Mouse (Mus musculus) embryo, embryonic 11 days (tissue): ENCODE results near the gene Leng8.

ENCODE experiments used
- DNase-seq: peaks from one replicate; pipeline ENCODE4 v3.0.0-alpha.2; 2015

The Leng8 gene

DNA sequence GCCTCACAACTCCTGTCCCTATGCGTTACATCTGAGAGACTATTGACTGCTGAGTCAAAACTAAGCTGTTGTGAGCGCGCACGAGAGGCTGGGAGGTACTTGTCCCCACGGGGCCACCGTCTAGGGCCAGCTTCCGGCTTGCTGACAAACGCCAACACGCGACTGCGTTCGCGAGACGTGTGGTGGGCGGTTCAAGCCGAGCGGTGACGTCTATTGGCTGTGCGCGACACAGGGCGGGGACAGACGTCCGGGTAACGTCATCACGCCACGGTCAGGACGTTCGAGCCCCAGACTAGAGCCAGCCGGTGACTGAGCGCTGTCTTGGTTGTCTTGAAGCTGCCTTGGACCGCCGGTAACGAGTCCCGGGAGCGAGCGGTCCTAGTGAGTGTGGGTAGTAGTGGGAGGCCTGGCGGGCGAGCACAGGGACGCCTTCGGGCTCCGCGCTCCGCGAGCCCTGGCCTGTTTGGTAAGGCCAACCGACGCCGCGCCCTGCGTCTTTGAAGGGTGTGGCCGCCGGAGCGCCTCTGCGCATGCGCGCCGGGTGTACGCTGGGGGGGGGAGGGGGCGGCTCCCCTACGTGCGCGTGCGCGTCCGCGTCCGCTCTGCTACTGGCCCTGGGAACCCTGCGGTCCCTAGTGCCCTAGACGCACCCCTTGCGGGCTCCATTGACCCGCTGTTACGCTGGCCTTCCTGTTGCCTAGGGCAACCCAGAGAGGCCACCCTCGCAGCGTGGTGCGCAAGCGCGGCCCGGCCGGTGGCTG is at the start of gene Leng8:
Gene Leng8 (plus strand): TSS at position 269 of the 761 bp plus-strand sequence.
- peak; percentile 99 for DNase-seq

DNA sequence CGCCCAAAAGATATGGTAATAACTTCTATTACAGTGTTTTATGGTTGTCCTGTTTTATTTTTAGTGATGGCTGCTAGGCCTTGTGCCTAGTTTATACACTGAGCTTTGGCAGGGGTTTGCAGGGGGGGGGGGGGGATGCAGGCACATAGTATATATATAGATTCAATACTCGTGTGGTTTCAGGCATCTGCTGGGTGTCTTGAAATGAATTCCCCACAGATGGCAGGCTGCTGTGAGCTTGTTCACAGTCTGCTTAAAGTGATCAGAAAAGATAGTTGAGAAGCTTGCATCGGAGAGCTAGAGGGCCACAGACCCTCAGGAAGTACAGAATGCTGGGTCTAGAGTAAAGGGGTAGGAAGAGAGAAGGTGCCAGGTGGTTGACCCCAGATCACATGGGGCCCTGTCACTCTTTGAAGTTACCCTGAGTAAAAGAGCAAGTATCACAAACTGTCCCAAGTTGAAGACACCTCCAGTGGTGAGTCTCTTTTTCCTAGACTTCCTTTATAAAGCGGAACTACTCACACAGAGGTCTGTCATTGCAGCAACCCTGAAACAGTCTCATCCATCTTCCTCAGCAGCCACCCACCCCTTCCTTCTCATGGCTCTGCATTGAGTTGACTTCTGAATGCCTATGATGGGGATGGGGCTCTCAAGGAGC is 49.5 kb upstream of the Leng8 start:
- no peak for DNase-seq

DNA sequence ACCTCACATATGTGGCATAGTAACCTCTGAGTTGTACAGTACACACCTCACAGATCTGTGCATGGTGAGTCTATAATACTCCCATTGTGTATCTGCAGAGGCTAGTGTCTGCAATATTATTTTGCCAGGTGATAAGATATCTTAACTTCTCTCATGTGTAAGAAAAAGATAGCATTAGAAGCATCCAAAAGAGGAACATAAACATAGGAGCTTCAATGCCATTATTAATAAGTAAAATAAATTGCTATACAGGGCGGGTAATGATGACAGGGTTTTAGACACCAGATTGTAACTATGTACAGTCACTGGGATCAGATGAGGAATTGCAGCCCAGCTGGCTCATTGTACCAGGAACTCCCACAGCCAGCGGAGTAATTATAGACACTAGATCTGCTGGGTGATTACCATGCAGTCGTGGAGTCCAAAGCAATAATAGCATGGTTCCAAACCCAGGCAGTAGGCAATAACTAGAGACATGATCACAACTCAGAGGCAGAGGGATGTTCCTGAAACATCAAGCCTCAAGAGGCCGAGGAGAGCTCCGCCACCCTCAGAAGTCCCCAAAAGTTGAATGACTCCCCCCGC is 48.9 kb upstream of the Leng8 start:
- DNase-seq: no peak

DNA sequence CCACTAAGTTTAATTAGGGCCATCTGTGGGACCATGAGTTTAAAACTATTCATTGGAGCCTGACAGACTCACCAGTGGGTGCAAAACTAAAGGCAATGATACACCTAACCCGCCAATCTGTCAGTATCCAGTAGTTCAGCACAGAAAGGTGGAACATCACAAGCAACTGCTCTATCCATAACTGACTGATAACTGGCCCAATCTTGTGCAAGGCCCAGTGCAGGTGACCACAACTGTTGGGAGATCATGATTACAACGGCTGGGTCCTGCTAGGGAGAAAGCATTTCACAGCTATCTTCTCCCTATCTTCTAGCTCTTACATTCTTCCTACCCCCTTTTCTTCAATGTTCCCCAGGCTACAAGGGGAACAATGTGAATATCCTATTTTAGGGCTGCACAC is 48.2 kb upstream of the Leng8 start:
- no peak for DNase-seq

DNA sequence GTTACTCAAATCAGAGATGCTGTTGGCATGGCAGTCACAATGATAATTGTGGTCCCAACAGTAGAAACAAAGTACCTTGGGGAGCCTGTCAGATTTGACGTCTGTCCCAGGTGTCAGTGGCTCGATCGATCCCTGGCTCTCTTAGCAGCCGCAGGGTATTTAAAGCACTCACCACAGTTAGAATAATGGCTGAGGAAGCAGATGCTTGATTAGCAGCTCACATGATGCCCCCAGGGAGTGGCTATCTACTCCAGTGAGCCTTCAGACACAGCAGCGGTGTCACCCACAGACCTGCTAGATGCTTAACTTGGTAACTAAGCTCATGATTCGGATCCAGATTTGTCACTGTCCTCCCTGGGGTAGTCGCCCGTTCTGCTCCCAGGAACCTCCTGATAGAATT is 45.7 kb upstream of the Leng8 start:
- peak; percentile 30 for DNase-seq

DNA sequence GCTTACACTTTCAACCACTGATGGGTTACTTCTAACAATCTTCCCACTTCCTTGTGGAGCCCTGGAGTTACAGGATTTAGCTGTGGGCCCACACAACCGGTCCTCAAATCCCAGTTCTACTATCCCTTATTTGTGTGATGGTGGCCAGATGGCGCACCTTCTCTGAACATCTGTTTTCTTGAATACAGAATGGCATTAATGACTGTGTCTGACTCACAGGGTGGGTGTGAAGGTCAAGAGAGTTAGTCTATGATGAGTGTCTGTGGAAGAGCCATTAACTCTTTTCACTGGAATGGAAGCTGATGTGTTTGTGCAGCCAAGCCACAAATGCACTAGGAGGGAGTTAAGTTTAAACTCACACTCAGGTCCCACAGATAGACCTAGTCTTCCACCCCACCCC is 38.5 kb upstream of the Leng8 start:
- no peak for DNase-seq

DNA sequence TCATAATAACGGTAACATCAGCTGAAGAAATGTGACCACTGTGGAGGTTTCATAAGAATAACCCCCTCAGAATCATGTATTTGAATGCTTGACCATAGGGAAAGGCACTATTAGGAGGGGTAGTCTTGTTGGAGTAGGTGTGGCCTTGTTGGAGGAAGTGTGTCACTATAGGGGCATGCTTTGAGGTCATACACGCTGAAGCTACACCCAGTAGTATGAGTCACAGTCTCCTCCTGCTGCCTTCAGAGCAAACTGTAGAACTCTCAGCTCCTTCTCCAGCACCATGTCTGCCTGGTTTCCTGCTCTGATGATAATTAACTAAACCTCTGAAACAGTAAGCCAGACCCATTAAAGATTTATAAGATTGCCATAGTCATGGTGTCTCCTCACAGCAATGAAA is 38.0 kb upstream of the Leng8 start:
- DNase-seq: no peak

DNA sequence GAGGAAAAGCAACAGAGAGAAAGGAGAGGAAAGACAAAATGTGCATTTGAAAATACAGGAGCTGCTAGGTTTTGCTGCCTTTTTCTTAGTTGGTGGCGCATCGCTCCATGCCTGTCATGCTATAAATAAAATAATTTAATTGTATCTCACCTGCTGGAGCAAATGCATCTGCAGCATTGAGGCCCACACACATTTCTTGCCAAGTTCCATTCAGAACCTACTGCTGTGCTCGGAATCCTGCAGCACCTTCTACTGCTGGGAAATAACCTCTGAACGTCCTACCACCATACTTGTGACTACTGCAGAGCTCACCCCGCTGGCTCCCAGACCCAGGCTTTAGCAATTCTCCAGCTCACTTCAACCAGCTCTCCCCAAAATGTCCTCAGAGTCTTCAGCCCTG is 35.7 kb upstream of the Leng8 start:
- no peak for DNase-seq

DNA sequence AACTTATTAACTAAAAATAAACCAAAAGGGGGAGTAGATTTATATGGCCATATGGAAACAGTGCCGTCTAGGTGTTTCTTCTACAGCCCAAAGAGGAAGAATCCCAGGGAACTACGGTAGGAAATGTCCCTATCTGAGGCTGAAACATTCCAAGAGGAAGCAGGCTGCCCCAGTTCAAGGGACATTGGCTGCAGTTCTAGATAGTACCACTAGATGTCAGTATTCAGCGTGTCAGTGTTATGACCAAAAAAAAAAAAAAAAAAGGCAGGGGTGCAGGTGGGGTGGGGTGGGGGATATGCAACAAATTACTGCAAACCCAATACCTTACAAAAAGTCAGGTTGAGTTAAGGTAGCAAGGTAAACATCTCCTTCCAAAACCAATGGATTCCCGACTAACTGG is 33.4 kb upstream of the Leng8 start:
- peak; percentile 44 for DNase-seq

DNA sequence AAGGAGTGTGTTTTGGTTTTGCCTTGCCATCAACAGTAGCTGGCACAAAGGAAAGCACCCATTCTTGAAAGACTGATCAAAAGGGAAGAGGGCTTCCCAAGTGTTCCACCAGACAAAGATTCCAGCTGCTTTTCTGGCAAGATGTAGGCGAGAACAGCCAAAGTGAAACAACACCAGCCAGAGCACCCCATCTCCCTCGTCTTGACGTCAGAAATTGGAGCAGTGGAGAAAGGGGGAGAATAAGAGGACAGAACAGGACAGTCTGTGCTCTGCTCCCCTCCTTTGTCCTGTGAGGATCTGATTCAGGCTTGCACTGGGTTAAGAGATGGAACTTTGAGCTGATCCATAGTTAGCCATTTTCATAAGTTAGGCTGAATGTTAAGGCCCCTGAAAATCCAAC is 25.1 kb upstream of the Leng8 start:
- DNase-seq: no peak

DNA sequence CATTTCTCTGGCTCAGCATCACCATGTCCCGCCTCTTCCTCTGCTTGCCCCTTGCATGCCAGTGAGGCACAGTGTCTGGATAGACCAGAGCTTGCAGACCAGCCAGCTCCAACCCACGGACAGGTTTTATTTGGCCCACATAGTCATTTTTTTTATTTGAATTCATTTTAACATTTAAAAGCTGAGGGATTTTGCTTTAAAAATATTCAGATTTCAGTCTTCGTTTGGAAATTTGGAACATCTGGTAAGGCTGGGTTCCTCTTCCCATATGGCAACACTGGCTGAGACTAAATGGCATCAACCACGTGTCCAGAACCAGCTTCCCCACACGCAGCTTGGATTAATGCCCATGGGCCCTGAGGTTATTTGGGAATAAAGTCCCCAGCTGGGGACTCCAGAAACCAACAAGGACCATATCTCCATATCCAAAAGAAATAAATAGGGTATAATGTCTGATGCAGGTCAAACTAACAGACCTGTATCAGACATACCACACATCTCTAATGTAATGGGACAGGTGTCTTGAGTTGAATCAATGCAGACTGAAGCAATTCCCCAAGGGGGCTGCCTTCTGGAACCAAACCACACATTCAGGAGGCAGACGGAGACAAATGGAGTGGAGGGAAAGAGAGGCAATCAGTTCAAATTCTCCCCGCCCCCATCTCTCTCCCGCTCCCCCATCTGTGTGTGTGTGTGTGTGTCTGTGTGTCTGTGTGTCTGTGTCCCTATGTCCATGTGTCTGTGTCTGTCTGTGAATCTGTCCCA is 19.6 kb upstream of the Leng8 start:
- no peak for DNase-seq

DNA sequence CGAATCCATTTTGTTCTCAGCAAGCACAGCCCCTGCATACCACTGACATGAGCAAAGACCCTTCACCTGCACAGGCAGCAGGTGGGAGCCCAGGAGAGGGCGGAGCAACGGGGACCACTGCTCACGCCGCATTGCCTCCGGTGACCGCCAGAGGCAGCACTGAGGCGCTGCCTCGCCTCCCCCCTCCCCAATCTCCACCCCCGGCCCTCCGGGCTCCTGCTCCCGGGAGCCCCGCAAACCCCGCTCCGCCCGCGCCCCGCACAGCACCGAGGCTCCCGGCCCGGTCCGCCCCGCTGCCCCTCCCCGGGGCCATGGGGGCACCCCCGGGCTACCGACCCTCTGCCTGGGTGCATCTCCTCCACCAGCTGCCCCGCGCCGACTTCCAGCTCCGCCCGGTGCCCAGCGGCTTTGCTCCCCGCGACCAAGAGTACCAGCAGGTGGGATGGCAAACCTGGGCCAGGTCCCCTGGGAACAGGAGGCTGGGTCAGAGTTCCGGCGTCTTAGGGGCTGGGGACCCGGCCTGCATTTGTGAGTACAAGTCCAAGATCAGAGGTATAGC is 17.4 kb upstream of the Leng8 start, which contains the start of gene Ttyh1:
Gene Ttyh1 (plus strand): TSS at position 65 of the 559 bp plus-strand sequence.
- peak; percentile 60 for DNase-seq

DNA sequence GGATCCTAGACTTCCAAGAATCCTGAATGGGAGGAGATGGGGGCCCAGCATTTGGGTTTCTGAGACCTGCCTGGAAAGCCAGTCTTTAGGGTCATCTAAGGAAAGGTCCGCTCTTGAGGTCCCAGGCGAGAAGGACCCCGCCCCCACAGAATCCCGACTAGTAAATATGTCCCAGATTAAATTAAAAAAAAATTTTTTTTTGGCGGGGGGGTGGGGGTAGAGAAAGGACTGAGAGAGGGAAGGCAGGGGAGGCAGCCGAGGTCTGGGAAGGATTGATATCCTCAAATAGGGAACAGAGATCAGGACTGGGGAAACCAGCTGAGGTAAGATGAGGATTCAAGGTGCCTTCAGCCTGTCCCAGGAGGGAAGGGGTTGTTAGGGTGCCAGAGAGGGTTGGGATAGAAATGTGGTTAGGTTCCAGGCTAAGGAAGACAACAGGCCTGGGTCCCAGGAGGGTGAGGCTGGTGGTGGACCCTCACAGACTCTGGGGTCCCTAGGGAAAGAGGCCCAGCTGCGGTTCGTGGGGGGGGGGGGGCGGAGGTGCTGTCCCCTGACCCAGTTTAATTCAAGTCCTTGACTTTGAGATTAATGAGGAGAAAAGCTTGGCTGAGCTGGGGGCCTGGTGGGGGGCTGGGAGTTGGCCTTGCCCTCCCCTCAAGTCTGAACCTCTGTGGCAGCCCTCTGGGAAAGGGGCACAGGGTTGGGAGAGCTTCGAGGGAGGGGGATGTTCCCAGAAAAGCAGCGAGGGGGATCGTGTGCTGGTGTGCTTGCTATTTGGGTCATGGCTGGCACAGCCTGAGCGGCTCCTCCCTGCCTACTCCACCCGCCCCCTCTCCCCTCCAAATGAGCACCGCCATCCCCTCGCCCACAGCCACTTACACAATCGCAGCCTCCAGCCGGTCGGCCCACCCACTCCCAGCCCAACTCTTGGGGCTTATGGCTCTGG is 16.6 kb upstream of the Leng8 start:
- DNase-seq: peak; percentile 18

DNA sequence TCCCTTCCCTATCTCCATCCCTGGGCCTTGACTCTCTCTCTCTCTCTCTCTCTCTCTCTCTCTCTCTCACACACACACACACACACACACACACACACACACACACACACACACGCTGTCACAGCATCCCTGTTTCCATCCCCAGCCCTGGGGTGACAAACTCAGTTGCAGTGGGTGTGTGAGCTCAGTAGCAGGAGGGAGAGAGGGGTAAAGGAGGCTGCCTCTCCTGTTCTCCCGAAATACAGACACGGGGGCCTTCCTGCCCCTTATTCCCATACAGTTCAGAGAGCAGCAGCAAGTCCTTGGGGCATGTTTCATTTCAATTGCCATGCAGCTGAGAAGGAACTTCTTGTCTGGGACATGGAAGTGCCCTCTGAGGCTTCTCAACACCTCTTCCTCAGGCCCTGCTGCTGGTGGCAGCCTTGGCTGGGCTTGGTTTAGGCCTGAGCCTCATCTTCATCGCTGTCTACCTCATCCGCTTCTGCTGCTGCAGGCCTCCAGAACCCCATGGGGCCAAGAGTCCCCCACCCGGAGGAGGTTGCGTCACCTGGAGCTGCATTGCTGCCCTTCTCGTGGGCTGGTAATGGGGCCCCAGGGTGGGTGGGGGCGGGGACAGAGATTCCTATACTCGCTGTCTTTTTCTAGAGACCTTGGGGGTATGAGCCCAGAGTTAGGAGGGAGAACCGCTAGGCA is 14.6 kb upstream of the Leng8 start:
- no peak for DNase-seq

DNA sequence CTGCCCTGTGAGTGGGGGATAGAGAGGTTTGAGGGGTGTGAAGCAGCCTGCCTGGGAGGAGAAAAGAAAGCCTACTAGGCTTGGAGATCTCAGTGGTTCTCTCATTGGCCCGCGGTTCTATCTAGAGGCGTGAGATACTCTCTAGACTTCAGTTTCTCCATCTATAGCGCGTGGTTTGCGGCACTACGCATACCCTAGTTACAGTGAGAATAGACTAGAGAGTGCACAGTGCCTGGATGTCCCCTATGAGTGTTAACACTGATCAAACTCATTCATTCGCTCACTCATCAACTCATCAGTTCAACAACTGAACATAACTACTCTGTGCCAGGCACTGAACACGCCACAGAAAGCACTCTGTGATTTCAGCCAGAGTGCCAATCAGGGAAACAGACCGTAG is 14.1 kb upstream of the Leng8 start:
- no peak for DNase-seq

DNA sequence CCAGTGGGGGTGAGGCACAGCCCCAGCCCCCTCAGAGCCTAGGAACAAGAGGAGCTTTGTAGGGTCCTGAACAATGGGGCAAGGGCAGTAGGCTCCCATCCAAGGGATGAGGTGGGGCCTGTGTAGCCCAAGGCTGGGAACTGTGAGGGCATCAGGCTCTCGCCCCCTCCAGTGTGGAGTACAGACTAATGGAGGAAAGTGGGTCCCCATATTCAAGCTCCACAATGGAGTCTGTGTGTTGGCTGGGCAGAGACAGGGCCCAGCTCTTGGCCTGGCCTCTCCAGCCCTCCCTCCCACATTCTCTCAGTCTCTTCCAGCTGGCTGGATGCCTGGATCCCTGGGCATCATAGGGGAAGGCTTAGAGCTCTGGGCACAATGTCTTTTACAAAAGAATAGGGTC is 13.1 kb upstream of the Leng8 start:
- peak; percentile 53 for DNase-seq

DNA sequence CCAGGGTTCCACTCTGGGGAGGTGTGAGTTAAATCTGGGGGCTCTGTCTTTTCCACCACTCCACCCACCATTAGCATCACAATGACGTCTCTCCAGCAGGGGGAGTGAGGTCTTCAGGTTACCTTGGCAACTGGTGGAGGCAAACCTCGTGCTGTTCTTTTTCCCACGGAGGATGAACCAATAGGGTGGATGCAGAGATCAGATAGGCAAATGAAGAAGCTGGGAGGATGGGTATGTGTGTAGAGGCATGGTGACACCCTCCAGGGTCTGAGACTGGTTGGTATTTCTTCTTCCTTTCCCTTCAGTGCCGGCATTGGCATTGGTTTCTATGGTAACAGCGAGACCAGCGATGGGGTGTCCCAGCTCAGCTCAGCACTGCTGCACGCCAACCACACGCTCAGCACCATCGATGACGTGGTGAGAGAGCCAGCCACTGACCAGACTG is 12.5 kb upstream of the Leng8 start:
- DNase-seq: peak; percentile 86

DNA sequence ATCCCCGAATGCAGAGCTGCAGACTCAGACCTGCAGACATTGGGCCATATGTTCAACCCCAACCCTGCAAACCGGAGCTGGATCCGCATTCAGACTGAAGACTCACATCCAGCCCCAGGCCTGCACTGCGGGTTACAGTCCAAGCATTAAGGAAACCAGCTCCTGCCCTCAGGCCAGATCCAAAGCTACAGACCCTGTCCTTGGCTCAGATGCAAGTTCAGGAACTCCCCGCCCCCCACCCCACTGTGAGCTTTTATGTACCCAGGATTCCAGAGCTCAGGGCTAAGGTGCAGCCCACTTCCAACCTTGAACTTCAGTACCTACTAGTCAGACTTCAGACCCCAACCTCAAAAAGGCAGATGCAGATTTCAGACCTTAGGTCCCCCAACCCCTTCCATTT is 12.0 kb upstream of the Leng8 start:
- DNase-seq: no peak

DNA sequence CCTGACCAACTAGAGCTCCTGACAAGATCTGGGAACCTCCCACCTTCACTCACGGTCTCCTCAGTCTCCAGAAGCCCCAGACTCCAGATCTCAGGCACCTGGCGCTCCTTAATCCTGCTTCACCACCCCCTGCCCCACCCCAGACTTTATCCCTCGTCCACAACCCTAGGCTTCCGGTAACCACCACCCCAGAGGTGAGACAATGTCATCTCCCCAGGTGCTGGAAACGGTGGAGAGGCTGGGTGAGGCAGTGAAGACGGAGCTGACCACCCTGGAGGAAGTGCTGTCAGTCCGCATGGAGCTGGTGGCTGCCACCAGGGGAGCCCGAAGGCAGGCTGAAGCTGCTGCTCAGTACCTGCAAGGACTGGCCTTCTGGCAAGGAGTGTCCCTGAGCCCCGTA is 11.5 kb upstream of the Leng8 start:
- no peak for DNase-seq

DNA sequence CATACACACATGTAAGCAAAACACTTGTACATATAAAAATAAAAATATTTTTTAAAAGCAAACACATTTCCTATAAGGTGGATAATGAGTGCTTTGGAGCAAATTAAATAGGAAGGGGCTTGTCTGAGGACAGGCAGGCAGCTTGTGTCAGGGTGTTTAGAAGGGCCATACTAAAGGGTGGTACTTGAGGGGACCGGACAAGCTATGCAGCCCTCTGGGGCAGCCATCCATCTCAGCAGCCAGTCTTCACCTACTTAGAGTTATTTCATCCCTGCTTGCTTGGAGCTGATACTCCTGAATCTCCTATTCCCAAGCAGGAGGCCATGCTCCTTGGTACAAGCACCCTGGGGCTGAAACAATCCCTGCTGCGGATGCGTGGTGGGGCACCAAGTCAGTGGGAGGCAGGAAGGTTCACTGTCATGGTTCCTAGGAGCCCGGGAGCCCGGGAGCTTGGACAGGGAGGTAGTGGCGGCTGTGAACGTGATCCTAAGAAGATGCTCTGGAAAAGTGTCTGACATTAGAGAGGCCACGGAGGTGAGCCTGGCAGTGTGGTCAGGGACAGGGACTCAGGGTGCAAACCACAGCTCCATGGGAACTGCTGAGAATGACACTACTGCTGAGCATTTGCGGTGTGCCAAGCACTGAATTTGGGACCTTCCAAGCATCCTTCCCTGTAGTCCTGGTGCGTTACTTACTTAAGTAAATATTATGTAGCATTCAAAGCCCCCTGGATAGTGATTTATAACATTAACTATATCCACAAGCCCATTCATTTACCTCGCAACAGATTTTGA is 9.7 kb upstream of the Leng8 start:
- DNase-seq: no peak
